Mouse (Mus musculus) liver, adult 2 months (tissue): ENCODE measurements around the gene Rab3ip. TPM values are rescaled to one million over a fixed set of nuclear protein-coding genes. Genes with fewer than 3 reads are reported as not detected.
A peak's percentile ranks its signal among the peaks of the same experiment; 100 is the strongest.

Experiments used
- DNase-seq: peaks from one replicate; pipeline ENCODE4 v3.0.0-alpha.2; 2011; ENCODE audit warnings: low read depth, low spot score; ENCODE audit errors: extremely low read depth
- H3K27ac ChIP-seq: fragments of 200-500 bp; replicated peaks from 2 replicates; pipeline ENCODE4 v1.5.1; 2012; ENCODE audit warnings: low read depth, mild to moderate bottlenecking, control low read depth, inconsistent platforms, low read length; ENCODE audit not compliant: insufficient read depth
- H3K27me3 ChIP-seq: fragments of 200-500 bp; 2 replicates; pipeline ENCODE4 v1.6.1; 2012; ENCODE audit warnings: mild to moderate bottlenecking, moderate library complexity, low read length, inconsistent platforms; ENCODE audit not compliant: control insufficient read depth, insufficient read depth
- H3K36me3 ChIP-seq: fragments of 200-500 bp; 2 replicates; pipeline ENCODE4 v1.6.1; 2012; ENCODE audit warnings: low read length, inconsistent platforms; ENCODE audit not compliant: control insufficient read depth, insufficient read depth
- H3K4me1 ChIP-seq: fragments of 200-500 bp; 2 replicates; pipeline ENCODE4 v1.6.1; 2011; ENCODE audit warnings: low read length; ENCODE audit not compliant: control insufficient read depth, insufficient read depth
- H3K4me3 ChIP-seq: fragments of 200-500 bp; 2 replicates; pipeline ENCODE4 v1.5.1; 2011; ENCODE audit warnings: low read depth, mild to moderate bottlenecking, control low read depth, low read length, moderate library complexity; ENCODE audit not compliant: insufficient read depth
- H3K79me2 ChIP-seq: fragments of 200-500 bp; 2 replicates; pipeline ENCODE4 v1.6.1; 2012; ENCODE audit warnings: inconsistent platforms, mild to moderate bottlenecking, low read length, moderate library complexity; ENCODE audit not compliant: control insufficient read depth, insufficient read depth
- H3K9ac ChIP-seq: fragments of 200-500 bp; 2 replicates; pipeline ENCODE4 v1.6.1; 2012; ENCODE audit warnings: low read depth, mild to moderate bottlenecking, control low read depth, inconsistent platforms, low read length
- CTCF ChIP-seq: fragments of 200-500 bp; IDR thresholded peaks from 2 replicates; pipeline ENCODE4 v1.5.1; 2011; ENCODE audit warnings: low read depth, low read length, control low read depth
- POLR2A ChIP-seq: fragments of 200-500 bp; IDR thresholded peaks from 2 replicates; pipeline ENCODE4 v1.6.1; 2011; ENCODE audit warnings: low read length, control low read depth; ENCODE audit not compliant: insufficient read depth; ENCODE audit errors: extremely low read depth
- WGBS: fragments of 180-500 bp; shearing (Covaris S2); methylation state at CpG from one replicate; pipeline ENCODE4 v1.1.7; 2018; 5-methylcytosine and 5-hydroxymethylcytosine counted together
- polyA plus RNA-seq: library from polyadenylated mRNA; depleted of rRNA; stranded (reverse); fragments of >200 nt; gene quantifications from 2 replicates; pipeline ENCODE4 v1.2.3, GENCODE M21; 2012
- total RNA-seq: library from RNA; depleted of rRNA; stranded (reverse); fragments of >200 nt; gene quantifications from 2 replicates; pipeline ENCODE4 v1.2.3, GENCODE M21; 2014

Rab3ip gene
- total and polyA plus RNA-seq, 2 experiments = 25.9 to 66.5 TPM

DNA sequence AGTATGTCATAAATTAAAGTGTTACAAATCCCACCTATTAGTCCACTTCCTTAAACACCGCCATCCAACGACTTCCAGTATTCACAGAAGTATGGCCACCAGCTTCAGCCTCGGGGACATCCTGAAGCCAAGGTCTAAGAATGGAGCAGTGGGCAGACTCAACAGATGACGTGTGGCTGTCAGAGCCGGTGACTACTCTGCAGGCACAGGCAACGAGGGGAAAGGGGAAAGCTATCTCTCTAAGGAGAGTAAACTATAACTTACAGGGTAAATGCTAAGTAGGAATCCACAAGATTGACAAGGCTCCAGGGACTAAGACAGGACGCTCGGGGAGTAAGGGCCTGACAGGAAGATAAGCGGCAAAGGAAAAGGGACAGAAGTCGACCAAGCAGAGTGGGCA, 5.6 kb downstream of the Rab3ip start:
- Histone ChIP-seq H3K79me2 (peaks cover 35% of the 10 kb centered on the region), H3K27me3 (no peaks in the 10 kb centered on the region), H3K9ac (no peak overlapping the region), H3K4me1 (peaks cover 11% of the 10 kb centered on the region), H3K36me3 (peaks cover 2% of the 10 kb centered on the region; the same call in 1 of the 2 replicates), H3K4me3 (no peak overlapping the region), H3K27ac (no peak overlapping the region)
- TF ChIP-seq CTCF (no peak), POLR2A (no peak)
- 59% methylated on average over 10 of the region's 10 CpGs for WGBS
- DNase-seq = no peak

DNA sequence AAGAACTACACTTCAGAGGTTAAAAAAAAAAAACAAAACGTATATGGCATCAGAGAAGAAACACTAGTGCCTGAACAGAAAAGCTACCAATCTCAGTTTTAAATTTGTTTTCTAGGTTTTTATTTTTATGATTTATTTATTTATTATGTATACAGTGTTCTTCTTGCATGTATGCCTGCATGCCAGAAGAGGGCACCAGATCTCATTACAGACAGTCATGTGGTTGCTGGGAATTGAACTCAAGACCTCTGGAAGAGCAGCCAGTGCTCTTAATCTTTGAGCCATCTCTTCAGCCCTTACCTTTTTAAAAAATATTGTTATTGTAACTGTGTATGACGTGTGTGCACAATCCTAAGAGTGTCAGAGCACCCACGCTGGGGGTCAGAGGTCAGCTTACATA, 6.4 kb downstream of the Rab3ip start:
- DNase-seq = peak; percentile 35
- H3K4me1 ChIP-seq = peaks cover 11% of the 10 kb centered on the region
- 51% methylated on average over 3 of the region's 3 CpGs for WGBS
- TF ChIP-seq POLR2A (no peak), CTCF (no peak)
- H3K4me3 ChIP-seq = no peak overlapping the region
- no peak overlapping the region for H3K27ac ChIP-seq
- H3K36me3 ChIP-seq = peaks cover 4% of the 10 kb centered on the region
- H3K27me3 ChIP-seq = no peaks in the 10 kb centered on the region
- no peak overlapping the region for H3K9ac ChIP-seq
- H3K79me2 ChIP-seq = peaks cover 35% of the 10 kb centered on the region

DNA sequence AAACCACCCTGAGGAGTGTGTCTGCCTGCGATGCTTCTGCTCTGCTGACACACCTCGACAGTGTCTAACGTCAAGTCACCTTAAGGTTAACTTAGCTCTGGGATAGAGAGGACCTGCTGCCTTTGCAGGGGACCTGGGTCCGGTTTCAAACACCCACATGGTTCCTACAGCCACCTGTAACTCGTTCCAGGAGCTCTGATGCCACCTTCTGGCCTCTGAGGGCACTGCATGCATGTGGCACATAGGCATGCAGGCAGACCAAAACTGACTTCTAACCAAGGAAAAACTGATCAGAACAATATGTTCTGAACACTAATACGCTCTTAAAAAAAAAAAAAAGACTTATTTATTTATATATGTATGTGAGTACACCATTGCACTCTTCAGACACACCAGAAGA, 7.5 kb downstream of the Rab3ip start:
- peaks cover 7% of the 10 kb centered on the region; the same call in 1 of the 2 replicates for H3K4me1 ChIP-seq
- no peak for DNase-seq
- H3K79me2 ChIP-seq = peaks cover 31% of the 10 kb centered on the region
- H3K4me3 ChIP-seq = no peak overlapping the region
- H3K27me3 ChIP-seq = no peaks in the 10 kb centered on the region
- no peak overlapping the region for H3K9ac ChIP-seq
- WGBS = 97% methylated on average over 6 of the region's 6 CpGs
- peaks cover 11% of the 10 kb centered on the region for H3K36me3 ChIP-seq
- TF ChIP-seq CTCF (peak; percentile 66), POLR2A (no peak)
- H3K27ac ChIP-seq = no peak overlapping the region

DNA sequence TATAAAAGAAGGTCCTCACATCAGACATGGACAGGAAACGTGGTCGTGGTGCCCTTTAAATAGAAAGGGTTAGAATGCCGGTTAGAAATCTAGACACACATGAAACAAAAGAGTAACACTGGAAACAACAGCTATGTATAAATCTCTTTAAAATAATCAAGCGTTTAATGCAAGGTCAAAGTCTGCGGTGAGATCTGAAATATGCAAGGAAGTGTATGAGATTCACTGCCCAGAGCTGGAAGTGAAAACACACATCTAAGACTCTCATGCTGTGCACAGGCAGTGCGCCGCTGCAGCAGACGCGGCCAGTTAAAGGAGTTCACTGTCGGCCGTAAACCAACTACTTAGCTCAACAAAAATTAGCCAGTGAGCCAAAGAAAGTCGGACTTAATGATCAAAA, 15.5 kb downstream of the Rab3ip start:
- Histone ChIP-seq H3K27ac (no peak overlapping the region), H3K4me3 (no peak overlapping the region), H3K79me2 (no peaks in the 10 kb centered on the region), H3K4me1 (no peaks in the 10 kb centered on the region), H3K27me3 (no peaks in the 10 kb centered on the region), H3K9ac (no peak overlapping the region), H3K36me3 (peaks cover 46% of the 10 kb centered on the region)
- no peak for DNase-seq
- WGBS = 91% methylated on average over 12 of the region's 12 CpGs
- TF ChIP-seq CTCF (no peak), POLR2A (no peak)

DNA sequence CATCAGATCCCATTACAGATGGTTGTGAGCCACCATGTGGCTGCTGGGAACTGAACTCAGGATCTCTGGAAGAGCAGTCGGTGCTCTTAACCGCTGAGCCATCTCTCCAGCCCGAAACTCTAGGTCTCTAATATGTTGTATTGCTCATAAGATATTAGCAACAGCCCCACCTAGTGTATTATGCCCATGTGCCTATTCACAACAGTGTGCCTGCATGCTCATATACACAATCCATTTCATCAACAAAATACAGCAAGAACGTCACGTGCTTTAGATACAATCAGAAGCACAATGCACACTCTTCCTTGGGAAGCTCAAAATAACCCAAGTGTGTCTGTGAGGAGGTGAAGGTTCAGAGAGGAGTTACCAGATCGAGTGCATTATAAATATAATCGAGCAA, 16.8 kb downstream of the Rab3ip start:
- no peaks in the 10 kb centered on the region for H3K27me3 ChIP-seq
- no peak overlapping the region for H3K27ac ChIP-seq
- H3K36me3 ChIP-seq = peaks cover 45% of the 10 kb centered on the region
- no peak for DNase-seq
- H3K4me1 ChIP-seq = no peaks in the 10 kb centered on the region
- TF ChIP-seq POLR2A (no peak), CTCF (no peak)
- no peak overlapping the region for H3K4me3 ChIP-seq
- no peaks in the 10 kb centered on the region for H3K79me2 ChIP-seq
- WGBS = 91% methylated on average over 7 of the region's 7 CpGs
- H3K9ac ChIP-seq = no peak overlapping the region

DNA sequence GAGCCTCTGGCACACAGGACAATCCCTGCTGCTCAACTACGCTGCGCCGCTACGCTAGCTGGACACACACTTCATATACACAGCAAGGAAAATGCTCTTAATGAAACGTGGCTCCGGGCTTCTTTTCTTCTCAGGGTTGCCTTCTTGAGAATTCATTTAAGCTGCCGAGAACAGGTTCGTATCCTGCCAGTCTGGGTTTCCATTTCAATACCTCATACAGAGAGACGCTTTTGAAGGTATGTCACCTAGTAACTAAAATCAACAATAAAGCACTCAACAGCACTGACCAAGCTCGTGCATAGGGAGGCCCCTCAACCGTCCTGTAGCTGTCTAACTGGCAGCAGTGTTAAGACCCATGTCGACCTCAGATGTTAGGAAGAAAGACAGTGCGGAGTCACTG, 18.2 kb downstream of the Rab3ip start:
- no peak for DNase-seq
- Histone ChIP-seq H3K36me3 (peaks cover 46% of the 10 kb centered on the region), H3K9ac (no peak overlapping the region), H3K27me3 (no peaks in the 10 kb centered on the region), H3K4me3 (no peak overlapping the region), H3K27ac (no peak overlapping the region), H3K4me1 (no peaks in the 10 kb centered on the region), H3K79me2 (no peaks in the 10 kb centered on the region)
- 94% methylated on average over 13 of the region's 13 CpGs for WGBS
- TF ChIP-seq POLR2A (no peak), CTCF (no peak)
